Mouse (Mus musculus): ENCODE results near the gene Rac1. TPM values are rescaled to one million over a fixed set of nuclear protein-coding genes. Genes with fewer than 3 reads are reported as not detected.

Gene Rac1
- total RNA-seq, 1 experiment, result 122 TPM

- TF ChIP-seq ZC3H11A (IDR thresholded peaks at IDR 0.05; ENCODE audit: borderline replicate concordance, low read depth, low read length), result no peak
- TF ChIP-seq MAFK (IDR thresholded peaks at IDR 0.05; ENCODE audit: insufficient read depth, low read depth, low read length), result no peak
- no peak for TF ChIP-seq ZNF384 (IDR thresholded peaks at IDR 0.05; ENCODE audit: low read depth, low read length)
- no peak for TF ChIP-seq HCFC1 (IDR thresholded peaks at IDR 0.05; ENCODE audit: borderline replicate concordance, insufficient read depth, low read length)
- TF ChIP-seq CHD2 (IDR thresholded peaks at IDR 0.05; ENCODE audit: low read depth, low read length), result no peak
- Histone ChIP-seq H3K9ac (ENCODE audit: insufficient read depth, low read depth, low read length, poor library complexity, severe bottlenecking) (peak overlapping the region; percentile 20; the same call in 1 of the 2 replicates), H3K4me3 (ENCODE audit: insufficient read depth in 1 of 2, low read depth in 1 of 2, low read length in 2 of 2, poor library complexity in 1 of 2, severe bottlenecking in 1 of 2) (no peak overlapping the region), H3K9me3 (ENCODE audit: control insufficient read depth, insufficient read depth, low read depth, low read length) (no peaks in the 10 kb centered on the region), H3K36me3 (ENCODE audit: control insufficient read depth, insufficient read depth, low read length, poor library complexity, severe bottlenecking) (peaks cover 34% of the 10 kb centered on the region), H3K4me1 (ENCODE audit: control insufficient read depth in 2 of 2, insufficient read depth in 2 of 2, low read length in 2 of 2, poor library complexity in 1 of 2) (peaks cover 0 to 11% of the 10 kb centered on the region in 2 experiments; a peak in 2 of 4 replicates), H3K27ac (ENCODE audit: insufficient read depth, low read depth, low read length, poor library complexity, severe bottlenecking) (no peak overlapping the region)
- in situ Hi-C loops (cut with MboI; ENCODE audit: low sequenced_read_pairs in 2 of 2, unreplicated experiment in 2 of 2), result no loop called here
- DNase-seq (ENCODE audit: low read depth, low spot score), result no peak
Observed at GRCm38 (mm10) chr5:143509737-143510136, 18.1 kb downstream of the Rac1 start.

GRCm38 (mm10) chr5:143509294-143509693 lies 18.5 kb downstream of the Rac1 start:
- peaks cover 31% of the 10 kb centered on the region for H3K36me3 ChIP-seq (ENCODE audit: control insufficient read depth, insufficient read depth, low read length, poor library complexity, severe bottlenecking)
- H3K27ac ChIP-seq (ENCODE audit: insufficient read depth, low read depth, low read length, poor library complexity, severe bottlenecking), result no peak overlapping the region
- no peak for TF ChIP-seq HCFC1 (IDR thresholded peaks at IDR 0.05; ENCODE audit: borderline replicate concordance, insufficient read depth, low read length)
- no peak for TF ChIP-seq CHD2 (IDR thresholded peaks at IDR 0.05; ENCODE audit: low read depth, low read length)
- no peak for TF ChIP-seq MAFK (IDR thresholded peaks at IDR 0.05; ENCODE audit: insufficient read depth, low read depth, low read length)
- TF ChIP-seq ZC3H11A (IDR thresholded peaks at IDR 0.05; ENCODE audit: borderline replicate concordance, low read depth, low read length), result no peak
- TF ChIP-seq ZNF384 (IDR thresholded peaks at IDR 0.05; ENCODE audit: low read depth, low read length), result no peak

GRCm38 (mm10) chr5:143505545-143505944 lies 22.3 kb downstream of the Rac1 start:
- TF ChIP-seq ZC3H11A (IDR thresholded peaks at IDR 0.05; ENCODE audit: borderline replicate concordance, low read depth, low read length), result no peak
- no peak for TF ChIP-seq MAFK (IDR thresholded peaks at IDR 0.05; ENCODE audit: insufficient read depth, low read depth, low read length)
- no peak for TF ChIP-seq CHD2 (IDR thresholded peaks at IDR 0.05; ENCODE audit: low read depth, low read length)
- TF ChIP-seq ZNF384 (IDR thresholded peaks at IDR 0.05; ENCODE audit: low read depth, low read length), result no peak
- no peak for TF ChIP-seq HCFC1 (IDR thresholded peaks at IDR 0.05; ENCODE audit: borderline replicate concordance, insufficient read depth, low read length)
- Histone ChIP-seq H3K27ac (ENCODE audit: insufficient read depth, low read depth, low read length, poor library complexity, severe bottlenecking) (no peak overlapping the region), H3K4me1 (ENCODE audit: control insufficient read depth in 2 of 2, insufficient read depth in 2 of 2, low read length in 2 of 2, poor library complexity in 1 of 2) (peaks cover 0 to 9% of the 10 kb centered on the region in 2 experiments; a peak in 2 of 4 replicates), H3K36me3 (ENCODE audit: control insufficient read depth, insufficient read depth, low read length, poor library complexity, severe bottlenecking) (peaks cover 32% of the 10 kb centered on the region), H3K9ac (ENCODE audit: insufficient read depth, low read depth, low read length, poor library complexity, severe bottlenecking) (no peak overlapping the region), H3K9me3 (ENCODE audit: control insufficient read depth, insufficient read depth, low read depth, low read length) (no peaks in the 10 kb centered on the region), H3K4me3 (ENCODE audit: insufficient read depth in 1 of 2, low read depth in 1 of 2, low read length in 2 of 2, poor library complexity in 1 of 2, severe bottlenecking in 1 of 2) (no peak overlapping the region)
- in situ Hi-C loops (cut with MboI; ENCODE audit: low sequenced_read_pairs in 2 of 2, unreplicated experiment in 2 of 2), result no loop called here
- DNase-seq (ENCODE audit: low read depth, low spot score), result no peak

More at GRCm38 (mm10) chr5:143509294-143509693, 18.5 kb downstream of the Rac1 start:
- H3K9me3 ChIP-seq (ENCODE audit: control insufficient read depth, insufficient read depth, low read depth, low read length), result no peaks in the 10 kb centered on the region
- H3K4me3 ChIP-seq (ENCODE audit: insufficient read depth in 1 of 2, low read depth in 1 of 2, low read length in 2 of 2, poor library complexity in 1 of 2, severe bottlenecking in 1 of 2), result no peak overlapping the region
- no peak for DNase-seq (ENCODE audit: low read depth, low spot score)
- no peak overlapping the region for H3K9ac ChIP-seq (ENCODE audit: insufficient read depth, low read depth, low read length, poor library complexity, severe bottlenecking)
- in situ Hi-C loops (cut with MboI; ENCODE audit: low sequenced_read_pairs in 2 of 2, unreplicated experiment in 2 of 2), result no loop called here
- H3K4me1 ChIP-seq (ENCODE audit: control insufficient read depth in 2 of 2, insufficient read depth in 2 of 2, low read length in 2 of 2, poor library complexity in 1 of 2), result peaks cover 0 to 11% of the 10 kb centered on the region in 2 experiments; a peak in 2 of 4 replicates

GRCm38 (mm10) chr5:143505056-143505455 lies 22.8 kb downstream of the Rac1 start:
- in situ Hi-C loops (cut with MboI; ENCODE audit: low sequenced_read_pairs in 2 of 2, unreplicated experiment in 2 of 2), result no loop called here

More at GRCm38 (mm10) chr5:143505056-143505455, 22.8 kb downstream of the Rac1 start:
- H3K4me3 ChIP-seq (ENCODE audit: insufficient read depth in 1 of 2, low read depth in 1 of 2, low read length in 2 of 2, poor library complexity in 1 of 2, severe bottlenecking in 1 of 2), result no peak overlapping the region
- H3K36me3 ChIP-seq (ENCODE audit: control insufficient read depth, insufficient read depth, low read length, poor library complexity, severe bottlenecking), result peaks cover 29% of the 10 kb centered on the region
- no peak for TF ChIP-seq MAFK (IDR thresholded peaks at IDR 0.05; ENCODE audit: insufficient read depth, low read depth, low read length)
- TF ChIP-seq CHD2 (IDR thresholded peaks at IDR 0.05; ENCODE audit: low read depth, low read length), result no peak
- TF ChIP-seq ZC3H11A (IDR thresholded peaks at IDR 0.05; ENCODE audit: borderline replicate concordance, low read depth, low read length), result no peak
- TF ChIP-seq ZNF384 (IDR thresholded peaks at IDR 0.05; ENCODE audit: low read depth, low read length), result no peak
- TF ChIP-seq HCFC1 (IDR thresholded peaks at IDR 0.05; ENCODE audit: borderline replicate concordance, insufficient read depth, low read length), result no peak
- no peak for DNase-seq (ENCODE audit: low read depth, low spot score)
- H3K27ac ChIP-seq (ENCODE audit: insufficient read depth, low read depth, low read length, poor library complexity, severe bottlenecking), result no peak overlapping the region
- no peaks in the 10 kb centered on the region for H3K9me3 ChIP-seq (ENCODE audit: control insufficient read depth, insufficient read depth, low read depth, low read length)
- H3K9ac ChIP-seq (ENCODE audit: insufficient read depth, low read depth, low read length, poor library complexity, severe bottlenecking), result no peak overlapping the region
- peaks cover 0 to 8% of the 10 kb centered on the region in 2 experiments; a peak in 2 of 4 replicates for H3K4me1 ChIP-seq (ENCODE audit: control insufficient read depth in 2 of 2, insufficient read depth in 2 of 2, low read length in 2 of 2, poor library complexity in 1 of 2)

Measured in ES-E14 (cell line).